Mouse (Mus musculus) brown adipose tissue, adult 24 weeks (tissue): Measurements from ENCODE around the gene Krt15. TPM values are rescaled to one million over a fixed set of nuclear protein-coding genes. Genes with fewer than 3 reads are reported as not detected.

Source experiments
- H3K27ac ChIP-seq: fragments of 200-500 bp; replicated peaks from 2 replicates; pipeline ENCODE4 v1.5.1; 2012; ENCODE audit warnings: low read depth, mild to moderate bottlenecking, low read length
- H3K4me1 ChIP-seq: fragments of 200-500 bp; 2 replicates; pipeline ENCODE4 v1.6.1; 2012; ENCODE audit warnings: low read length, mixed read lengths; ENCODE audit not compliant: control insufficient read depth, insufficient read depth, insufficient read length
- H3K4me3 ChIP-seq: fragments of 200-500 bp; 2 replicates; pipeline ENCODE4 v1.5.1; 2012; ENCODE audit warnings: low read depth, mild to moderate bottlenecking, low read length, moderate library complexity; ENCODE audit not compliant: insufficient read depth
- polyA plus RNA-seq: library from polyadenylated mRNA; stranded (reverse); fragments of >200 nt; gene quantifications from 2 replicates; pipeline ENCODE4 v1.2.4, GENCODE M21; 2012; ENCODE audit not compliant: missing spikeins, insufficient read depth, insufficient read length

Gene Krt15
- polyA plus RNA-seq, 1 experiment = 2.4 TPM

GRCm38 (mm10) chr11:100145858-100146560, 10.3 kb upstream of the Krt15 start:
- Histone ChIP-seq H3K4me3 (no peak overlapping the region), H3K4me1 (no peaks in the 10 kb centered on the region), H3K27ac (no peak overlapping the region)

- H3K4me1 ChIP-seq = no peaks in the 10 kb centered on the region
- no peak overlapping the region for H3K27ac ChIP-seq
- no peak overlapping the region for H3K4me3 ChIP-seq
Measured at GRCm38 (mm10) chr11:100145104-100145503, 9.4 kb upstream of the Krt15 start.

GRCm38 (mm10) chr11:100140966-100141365, 5.2 kb upstream of the Krt15 start:
- no peaks in the 10 kb centered on the region for H3K4me1 ChIP-seq
- H3K27ac ChIP-seq = no peak overlapping the region

GRCm38 (mm10) chr11:100139391-100139790, 3.7 kb upstream of the Krt15 start:
- no peak overlapping the region for H3K4me3 ChIP-seq
- H3K27ac ChIP-seq = no peak overlapping the region
- no peaks in the 10 kb centered on the region for H3K4me1 ChIP-seq

More at GRCm38 (mm10) chr11:100140966-100141365, 5.2 kb upstream of the Krt15 start:
- no peak overlapping the region for H3K4me3 ChIP-seq

GRCm38 (mm10) chr11:100138809-100139208, 3.1 kb upstream of the Krt15 start:
- H3K4me3 ChIP-seq = no peak overlapping the region
- H3K27ac ChIP-seq = no peak overlapping the region
- no peaks in the 10 kb centered on the region for H3K4me1 ChIP-seq

- no peaks in the 10 kb centered on the region for H3K4me1 ChIP-seq
Measured at GRCm38 (mm10) chr11:100137693-100138092, 2.0 kb upstream of the Krt15 start.

GRCm38 (mm10) chr11:100136559-100136958, 831 bp upstream of the Krt15 start:
- Histone ChIP-seq H3K27ac (no peak overlapping the region), H3K4me3 (no peak overlapping the region), H3K4me1 (no peaks in the 10 kb centered on the region)

More at GRCm38 (mm10) chr11:100137693-100138092, 2.0 kb upstream of the Krt15 start:
- H3K27ac ChIP-seq = no peak overlapping the region
- H3K4me3 ChIP-seq = no peak overlapping the region

GRCm38 (mm10) chr11:100124901-100125300, 10.8 kb downstream of the Krt15 start:
- no peaks in the 10 kb centered on the region for H3K4me1 ChIP-seq
- no peak overlapping the region for H3K27ac ChIP-seq
- no peak overlapping the region for H3K4me3 ChIP-seq

GRCm38 (mm10) chr11:100121466-100121865, 14.3 kb downstream of the Krt15 start, which contains the start of gene Krt13:
TSS of gene Krt13 (minus strand) at chr11:100121566.
- no peak within 1 kb of the TSS for H3K27ac ChIP-seq
- H3K4me3 ChIP-seq = no peak within 1 kb of the TSS
- H3K4me1 ChIP-seq = no peaks in the 10 kb centered on the region

GRCm38 (mm10) chr11:100120331-100120730, 15.4 kb downstream of the Krt15 start:
- Histone ChIP-seq H3K27ac (no peak overlapping the region), H3K4me1 (no peaks in the 10 kb centered on the region), H3K4me3 (no peak overlapping the region)

GRCm38 (mm10) chr11:100113742-100114029, 22.0 kb downstream of the Krt15 start:
- Histone ChIP-seq H3K27ac (no peak overlapping the region), H3K4me3 (no peak overlapping the region), H3K4me1 (peaks cover 3% of the 10 kb centered on the region; the same call in 1 of the 2 replicates)

GRCm38 (mm10) chr11:100112935-100113741, 22.6 kb downstream of the Krt15 start:
- Histone ChIP-seq H3K4me1 (peaks cover 3% of the 10 kb centered on the region; the same call in 1 of the 2 replicates), H3K4me3 (no peak overlapping the region), H3K27ac (no peak overlapping the region)

- no peak within 1 kb of the TSS for H3K4me3 ChIP-seq
Measured at GRCm38 (mm10) chr11:100105576-100106122, 30.1 kb downstream of the Krt15 start, which contains the start of gene Krt36. TSS of gene Krt36 (minus strand) at chr11:100105626.

GRCm38 (mm10) chr11:100102693-100103429, 32.9 kb downstream of the Krt15 start:
- no peak overlapping the region for H3K4me3 ChIP-seq
- H3K27ac ChIP-seq = no peak overlapping the region
- no peaks in the 10 kb centered on the region for H3K4me1 ChIP-seq

More at GRCm38 (mm10) chr11:100105576-100106122, 30.1 kb downstream of the Krt15 start, which contains the start of gene Krt36:
- no peak within 1 kb of the TSS for H3K27ac ChIP-seq
- peaks cover 3% of the 10 kb centered on the region; the same call in 1 of the 2 replicates for H3K4me1 ChIP-seq

GRCm38 (mm10) chr11:100100391-100100790, 35.3 kb downstream of the Krt15 start:
- Histone ChIP-seq H3K4me3 (no peak overlapping the region), H3K4me1 (no peaks in the 10 kb centered on the region)

More at GRCm38 (mm10) chr11:100100391-100100790, 35.3 kb downstream of the Krt15 start:
- H3K27ac ChIP-seq = no peak overlapping the region
